Mouse (Mus musculus) activated CD4-positive, CD25-positive, alpha-beta regulatory T cell, adult 9 weeks (primary cell): Measurements from ENCODE around the gene Top3a. TPM values are rescaled to one million over a fixed set of nuclear protein-coding genes. Genes with fewer than 3 reads are reported as not detected.

Experiments used
- polyA plus RNA-seq: library from polyadenylated mRNA; unstranded; fragments of 100-300 nt; shearing (Covaris generic); gene quantifications from one replicate; pipeline ENCODE4 v1.2.1, GENCODE M21; 2017

Top3a gene
- polyA plus RNA-seq, result 17.9 TPM

GRCm38 (mm10) chr11:60776829-60777740, at the start of gene Top3a, which contains the start of gene Smcr8:
Top3a (minus strand) TSS chr11:60777365.
Smcr8 (plus strand) TSS chr11:60777524.

GRCm38 (mm10) chr11:60811618-60812017, 34.5 kb upstream of the Top3a start, which contains the start of gene Shmt1:
Shmt1 (minus strand) TSS chr11:60811718.

GRCm38 (mm10) chr11:60728260-60728761, 48.9 kb downstream of the Top3a start, which contains the start of gene Mief2:
Mief2 (plus strand) TSS chr11:60728398.

GRCm38 (mm10) chr11:60726601-60727391, 50.4 kb downstream of the Top3a start, which contains the start of gene Flii:
Flii (minus strand) TSS chr11:60727263.

GRCm38 (mm10) chr11:60699524-60700075, 77.6 kb downstream of the Top3a start, which contains the start of gene Llgl1:
Llgl1 (plus strand) TSS chr11:60699723.

Other genes starting within 250 kb of the Top3a start
- gene Alkbh5, start 241.0 kb downstream of the Top3a start, polyA plus RNA-seq, result 4.0 TPM
- 22.2 TPM for gene Llgl1, start 77.6 kb downstream of the Top3a start, polyA plus RNA-seq
- gene Flii, start 50.1 kb downstream of the Top3a start, polyA plus RNA-seq, result 204 TPM
- gene Mief2, start 49.0 kb downstream of the Top3a start, polyA plus RNA-seq, result 19.5 TPM
- gene Smcr8, start 159 bp upstream of the Top3a start, polyA plus RNA-seq, result 15.6 TPM
- gene Shmt1, start 34.4 kb upstream of the Top3a start, polyA plus RNA-seq, result 27.2 TPM
- gene Dhrs7b, start 53.3 kb upstream of the Top3a start, polyA plus RNA-seq, result 34.9 TPM
- 42.3 TPM for gene Tmem11, start 101.9 kb upstream of the Top3a start, polyA plus RNA-seq
- gene Natd1, start 137.4 kb upstream of the Top3a start, polyA plus RNA-seq, result 8.1 TPM
- gene Map2k3, start 154.7 kb upstream of the Top3a start, polyA plus RNA-seq, result 56.4 TPM
- gene Kcnj12, start 245.2 kb upstream of the Top3a start, polyA plus RNA-seq, result not detected